Mouse (Mus musculus) brain, embryonic 14.5 days (tissue): Measurements from ENCODE around the gene Lmo2. TPM values are rescaled to one million over a fixed set of nuclear protein-coding genes. Genes with fewer than 3 reads are reported as not detected.

Experiments
- DNase-seq: peaks from one replicate; pipeline ENCODE4 v3.0.0-alpha.2; 2011; ENCODE audit warnings: low read depth
- CTCF ChIP-seq: fragments of 200-500 bp; IDR thresholded peaks from 2 replicates; pipeline ENCODE4 v1.5.1; 2012; ENCODE audit warnings: inconsistent platforms, mild to moderate bottlenecking, moderate library complexity, borderline replicate concordance; ENCODE audit not compliant: insufficient read depth, insufficient read length; ENCODE audit errors: extremely low read depth
- POLR2A ChIP-seq: fragments of 200-500 bp; IDR thresholded peaks from 2 replicates; pipeline ENCODE4 v1.6.1; 2012; ENCODE audit warnings: mild to moderate bottlenecking, inconsistent platforms, borderline replicate concordance; ENCODE audit not compliant: poor library complexity, insufficient read depth, insufficient read length, severe bottlenecking; ENCODE audit errors: extremely low read depth
- polyA plus RNA-seq: library from polyadenylated mRNA; depleted of rRNA; stranded (reverse); fragments of >200 nt; gene quantifications from 2 replicates; pipeline ENCODE4 v1.2.3, GENCODE M21; 2012

The Lmo2 gene
- polyA plus RNA-seq, 1 experiment, result 38.3 TPM

GRCm38 (mm10) chr2:103932025-103932424 lies 25.8 kb upstream of the Lmo2 start:
- DNase-seq, result no peak
- TF ChIP-seq CTCF (no peak), POLR2A (no peak)

GRCm38 (mm10) chr2:103932480-103932879 lies 25.3 kb upstream of the Lmo2 start:
- no peak for DNase-seq
- TF ChIP-seq CTCF (no peak), POLR2A (no peak)

DNA sequence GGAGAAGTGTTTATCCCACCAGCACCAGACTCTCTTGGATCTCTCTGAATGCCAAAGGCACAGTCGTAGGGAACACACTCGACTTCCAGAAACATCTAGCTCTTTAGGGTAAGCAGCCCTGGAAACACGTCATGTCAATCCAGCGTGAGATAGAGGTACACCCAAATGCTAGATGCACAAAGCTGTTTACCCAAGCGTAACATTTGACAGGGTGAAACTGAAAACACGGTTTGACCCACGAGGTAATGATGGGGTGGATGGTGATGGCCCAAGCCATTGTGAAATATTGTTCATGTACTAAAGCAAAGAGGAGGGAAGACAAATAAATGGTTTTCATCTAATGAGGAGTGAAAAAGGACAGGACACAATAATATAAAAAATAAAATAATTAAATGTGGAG lies 23.5 kb upstream of the Lmo2 start:
- no peak for DNase-seq
- no peak for TF ChIP-seq POLR2A
- no peak for TF ChIP-seq CTCF

DNA sequence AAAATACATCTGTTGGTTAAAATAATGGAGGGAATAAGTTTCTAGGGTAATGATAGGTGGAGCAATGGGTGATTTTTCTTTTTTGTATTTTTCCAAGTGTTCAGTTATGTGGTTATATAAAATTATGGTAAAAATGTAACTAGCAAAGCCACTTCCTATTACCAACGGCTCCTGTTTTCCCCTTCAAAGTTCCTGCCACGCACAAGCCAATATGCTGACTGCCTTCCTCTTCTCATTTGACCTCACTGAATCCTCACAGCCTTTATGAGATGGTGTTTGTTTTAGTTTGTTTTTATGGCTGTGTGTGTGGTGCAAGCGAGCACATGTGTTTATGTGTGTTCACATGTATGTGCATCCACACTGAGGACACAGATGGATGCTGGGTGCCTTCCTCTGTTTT lies 23.1 kb upstream of the Lmo2 start:
- no peak for DNase-seq
- TF ChIP-seq CTCF, result no peak
- TF ChIP-seq POLR2A, result no peak

DNA sequence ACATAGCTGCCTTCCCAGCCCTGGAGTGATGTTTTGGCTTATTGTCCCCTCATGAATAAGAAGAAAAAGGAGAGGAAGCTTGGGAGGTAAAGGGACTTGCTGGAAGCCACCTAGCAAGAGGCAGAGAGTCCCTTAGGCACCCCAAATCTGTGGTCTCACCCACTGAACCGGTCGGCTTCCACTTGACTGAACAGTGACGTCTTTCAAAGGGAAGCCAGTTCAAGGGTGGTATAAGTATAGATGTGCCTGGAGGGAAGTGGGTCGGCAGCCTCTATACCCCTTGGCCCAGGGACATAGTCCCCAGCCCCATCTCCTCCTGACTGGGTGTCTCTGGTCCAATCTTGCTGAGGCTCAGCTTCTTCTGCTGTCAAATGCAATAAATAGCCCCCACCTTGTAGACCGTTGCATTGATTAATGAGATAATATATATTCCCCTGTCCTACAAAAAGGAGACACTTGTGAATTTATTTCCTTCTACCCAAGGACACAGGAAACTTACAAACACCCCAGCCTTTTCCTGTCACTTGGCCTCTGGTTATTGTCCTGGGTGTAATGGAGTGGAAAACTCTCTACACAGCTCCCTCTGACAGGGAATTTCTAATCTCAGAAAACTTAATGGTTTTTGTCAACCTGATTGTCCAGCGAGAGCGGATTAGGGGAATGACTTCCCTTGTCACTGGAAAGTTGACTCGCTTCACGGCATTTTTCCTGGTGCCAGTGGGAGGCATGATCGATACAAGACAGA lies 21.9 kb upstream of the Lmo2 start:
- TF ChIP-seq POLR2A (no peak), CTCF (no peak)
- no peak for DNase-seq

GRCm38 (mm10) chr2:103936666-103937065 lies 21.1 kb upstream of the Lmo2 start:
- TF ChIP-seq CTCF (no peak), POLR2A (no peak)
- DNase-seq, result no peak

DNA sequence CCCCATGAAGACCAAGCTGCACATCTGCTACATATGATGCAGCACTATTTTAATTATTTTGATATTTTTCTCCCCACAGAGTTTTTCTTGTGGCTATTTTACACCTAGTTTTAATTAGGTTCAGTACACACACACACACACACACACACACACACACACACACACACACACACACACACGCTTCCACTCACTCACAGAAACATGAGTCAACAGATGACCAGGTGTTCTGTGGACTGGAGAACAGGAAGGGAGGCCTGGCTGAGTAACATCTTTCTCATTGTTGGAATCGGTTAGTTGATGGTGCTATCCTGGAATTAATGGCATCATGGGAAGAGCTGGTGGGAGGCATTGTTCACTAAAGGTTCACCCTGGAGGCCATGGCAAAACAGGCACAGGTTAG lies 20.1 kb upstream of the Lmo2 start:
- no peak for DNase-seq
- TF ChIP-seq POLR2A (no peak), CTCF (no peak)

GRCm38 (mm10) chr2:103938573-103938972 lies 19.2 kb upstream of the Lmo2 start:
- no peak for DNase-seq

DNA sequence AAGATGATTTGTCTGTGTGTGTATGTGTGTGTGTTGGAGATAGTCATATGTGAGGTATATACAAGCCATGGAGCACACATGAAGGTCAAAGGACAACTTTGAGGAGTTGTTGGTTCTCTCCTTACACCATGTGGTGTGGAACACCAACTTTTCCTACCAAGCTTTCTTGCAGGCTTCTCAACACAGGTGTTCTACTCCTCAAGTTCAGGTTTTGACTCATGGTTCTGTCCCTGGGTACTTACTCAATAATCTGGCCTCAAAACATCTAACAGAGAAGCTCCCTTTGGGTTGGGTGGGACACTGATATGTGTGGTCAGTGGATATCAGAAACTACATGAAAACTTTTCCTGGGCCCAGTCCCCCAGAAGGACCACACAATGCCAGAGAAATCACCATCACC lies 18.8 kb upstream of the Lmo2 start:
- TF ChIP-seq POLR2A (no peak), CTCF (no peak)
- DNase-seq, result no peak

More at GRCm38 (mm10) chr2:103938573-103938972, 19.2 kb upstream of the Lmo2 start:
- TF ChIP-seq POLR2A (no peak), CTCF (no peak)

DNA sequence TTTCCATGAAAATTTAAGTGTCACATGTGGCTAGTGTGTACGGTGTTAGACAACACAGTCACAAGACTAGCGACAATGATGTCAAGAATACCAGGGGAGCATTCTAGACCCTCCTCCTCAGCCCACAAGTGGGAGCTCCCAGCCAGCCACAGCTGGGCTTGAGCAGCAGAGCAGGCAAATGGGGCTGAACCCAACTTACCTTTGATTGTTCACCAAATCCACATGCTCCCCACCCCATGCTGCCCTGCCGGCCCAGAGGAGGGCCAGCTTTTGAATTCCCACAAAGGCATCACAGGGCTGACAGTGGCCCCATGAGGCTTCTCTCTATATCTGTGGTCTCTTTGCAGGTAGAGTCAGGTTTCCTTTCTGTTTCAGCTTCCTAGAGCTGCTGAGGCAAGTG lies 16.7 kb upstream of the Lmo2 start:
- TF ChIP-seq CTCF (no peak), POLR2A (no peak)
- no peak for DNase-seq

DNA sequence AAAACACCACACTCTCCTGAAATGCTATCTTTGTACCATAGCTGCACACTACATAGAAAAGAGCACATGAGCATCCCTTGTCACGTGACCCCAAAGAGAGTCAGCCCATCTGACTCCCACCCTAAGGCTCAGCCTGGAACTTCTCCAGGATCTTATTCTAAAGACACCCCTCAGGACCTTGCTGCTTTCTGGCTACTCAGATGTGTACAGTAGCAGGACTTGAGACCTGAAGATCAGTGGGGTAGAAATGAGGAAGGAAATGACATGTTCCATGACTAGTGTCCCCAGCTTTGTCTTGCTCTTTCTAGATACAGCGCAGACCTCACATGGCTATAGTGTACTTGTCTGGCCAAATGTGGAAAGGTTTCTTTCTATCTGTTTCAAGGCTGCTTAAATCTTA lies 12.9 kb upstream of the Lmo2 start:
- no peak for TF ChIP-seq CTCF
- no peak for TF ChIP-seq POLR2A
- no peak for DNase-seq

DNA sequence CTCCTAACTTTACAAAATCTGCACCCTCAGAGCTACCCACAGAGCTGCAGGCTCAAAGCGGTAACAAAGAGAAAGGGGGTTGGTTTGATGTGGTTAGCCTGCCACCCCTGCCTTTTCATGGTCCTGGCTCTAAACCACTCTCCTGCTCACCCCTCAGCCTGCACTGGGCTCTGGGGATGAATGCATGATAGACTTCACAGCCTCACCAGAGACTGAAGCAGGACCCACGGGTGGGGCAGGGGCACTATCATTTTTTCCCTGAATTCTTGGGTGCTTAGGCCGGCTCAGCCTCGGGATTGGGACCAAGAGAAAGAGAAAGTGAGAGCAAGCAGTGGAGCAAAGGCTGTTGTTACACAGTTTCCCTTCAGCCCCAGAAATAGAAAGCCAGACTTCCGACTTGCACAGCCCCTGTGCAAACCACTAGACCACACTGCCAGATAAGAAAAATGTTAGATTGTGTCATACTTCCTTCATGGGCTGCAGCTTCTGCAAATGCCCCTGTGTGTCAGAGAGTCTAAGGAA lies 12.2 kb upstream of the Lmo2 start:
- DNase-seq, result no peak
- TF ChIP-seq POLR2A (no peak), CTCF (no peak)

DNA sequence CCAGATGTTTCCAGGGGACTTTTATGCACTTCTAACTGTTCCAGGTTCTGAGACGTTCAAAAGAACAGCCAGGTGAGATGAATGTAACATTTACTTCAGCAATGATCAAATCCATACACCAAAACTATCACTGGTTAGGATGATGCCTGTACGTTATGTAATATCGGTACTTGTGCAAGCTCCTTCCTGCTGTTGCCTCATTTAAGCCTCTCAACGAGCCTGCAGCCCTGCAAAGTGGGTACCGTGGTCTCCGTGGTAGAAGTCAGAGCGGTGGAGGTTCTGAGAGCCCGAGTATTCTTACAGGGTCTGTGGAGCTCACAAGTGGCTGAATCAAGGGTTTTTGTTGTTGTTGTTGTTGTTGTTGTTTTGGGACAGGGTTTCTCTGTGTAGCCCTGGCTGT lies 10.9 kb upstream of the Lmo2 start:
- TF ChIP-seq CTCF (no peak), POLR2A (no peak)
- no peak for DNase-seq
